ENCODE assay signal across 12 mouse cellular contexts in the genomic region with DNA sequence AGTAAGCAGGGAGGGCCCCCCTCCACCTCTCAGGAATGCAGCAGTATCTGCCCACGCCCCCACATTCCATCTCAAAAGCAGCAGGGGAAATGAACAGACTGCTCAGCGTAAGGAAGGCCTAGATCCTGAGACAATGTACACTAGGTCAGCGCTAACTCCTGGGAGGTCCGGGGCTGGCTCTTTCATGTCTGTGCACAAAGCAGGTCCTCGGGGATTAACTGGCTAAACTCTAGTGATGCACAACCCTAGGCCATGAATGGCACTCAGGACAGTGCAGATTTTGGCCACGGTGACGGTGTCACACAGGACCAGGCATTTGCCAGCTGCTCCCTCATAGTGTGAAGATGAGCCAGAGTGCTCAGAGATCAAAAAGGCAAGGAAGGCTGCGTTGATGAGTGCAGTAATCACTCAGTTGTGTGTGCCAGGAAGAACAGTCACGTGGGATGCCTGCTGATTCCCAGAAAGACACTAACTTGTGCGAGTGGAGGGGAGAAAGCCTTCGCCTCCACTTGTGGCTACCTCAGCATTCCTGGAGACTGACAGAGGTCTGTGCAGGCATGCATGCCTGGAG. TPM values are rescaled to one million over a fixed set of nuclear protein-coding genes. Genes with fewer than 3 reads are reported as not detected.
DNase-seq lines count a peak whose midpoint lies in the region; ATAC-seq and TF ChIP-seq lines count a peak whose summit lies in the region.
"Had no signal": no experiment of that assay in that cellular context is flagged by ENCODE, and none has a peak within 500 bp of the region (broad histone marks: within the 10 kb centered on the region; RNA-seq: fewer than 3 reads in every experiment).

No protein-coding gene starts in this region.

- H3K27ac ChIP-seq in hindbrain, postnatal 0 days = no peak overlapping the region
- no peak overlapping the region for H3K27ac ChIP-seq in hindbrain, embryonic 14.5 days
- H3K27ac ChIP-seq in embryonic facial prominence, embryonic 11.5 days (replicated peaks; ENCODE audit: low read depth, low read length) = no peak overlapping the region
- no peak overlapping the region; the same call in 1 of the 2 replicates for H3K27ac ChIP-seq in limb, embryonic 13.5 days
- H3K27ac ChIP-seq: embryonic facial prominence, embryonic 12.5 days; hindbrain, embryonic 15.5 days had no signal

- H3K27me3 ChIP-seq in hindbrain, postnatal 0 days (ENCODE audit: insufficient read depth, low read length) = no peaks in the 10 kb centered on the region
- no peaks in the 10 kb centered on the region for H3K27me3 ChIP-seq in hindbrain, embryonic 14.5 days (ENCODE audit: control insufficient read depth, insufficient read depth, low read length)
- no peaks in the 10 kb centered on the region for H3K27me3 ChIP-seq in embryonic facial prominence, embryonic 11.5 days (ENCODE audit: control insufficient read depth, insufficient read depth, low read length)
- H3K27me3 ChIP-seq in limb, embryonic 13.5 days = no peaks in the 10 kb centered on the region
- H3K27me3 ChIP-seq: embryonic facial prominence, embryonic 12.5 days; hindbrain, embryonic 15.5 days had no signal

- no peak overlapping the region for H3K4me3 ChIP-seq in hindbrain, postnatal 0 days (ENCODE audit: low read length)
- H3K4me3 ChIP-seq in hindbrain, embryonic 14.5 days (replicated peaks; ENCODE audit: low read length) = no peak overlapping the region
- no peak overlapping the region for H3K4me3 ChIP-seq in embryonic facial prominence, embryonic 11.5 days (ENCODE audit: low read depth, low read length)
- H3K4me3 ChIP-seq in limb, embryonic 13.5 days = no peak overlapping the region
- H3K4me3 ChIP-seq: embryonic facial prominence, embryonic 12.5 days; hindbrain, embryonic 15.5 days had no signal

- no peak overlapping the region for H3K4me2 ChIP-seq in hindbrain, postnatal 0 days (ENCODE audit: low read depth, low read length)
- H3K4me2 ChIP-seq in hindbrain, embryonic 14.5 days (replicated peaks) = no peak overlapping the region
- no peak overlapping the region for H3K4me2 ChIP-seq in embryonic facial prominence, embryonic 11.5 days (ENCODE audit: low read depth, low read length)
- no peak overlapping the region for H3K4me2 ChIP-seq in limb, embryonic 13.5 days (replicated peaks)
- H3K4me2 ChIP-seq: embryonic facial prominence, embryonic 12.5 days; hindbrain, embryonic 15.5 days had no signal

- no peak for DNase-seq in hindbrain, postnatal 0 days (ENCODE audit: low spot score)
- no peak for DNase-seq in hindbrain, embryonic 14.5 days (ENCODE audit: low spot score)
- peak; percentile 83 for DNase-seq in Muller cell, postnatal 12 days (ENCODE audit: inconsistent ontology term)
- DNase-seq in embryonic facial prominence, embryonic 11.5 days (ENCODE audit: low spot score) = peak; percentile 28
- DNase-seq in T-cell, adult 2 months (ENCODE audit: low spot score) = no peak
- DNase-seq in layer of hippocampus, postnatal 25 days (ENCODE audit: extremely low spot score in 1 of 2, low spot score in 1 of 2) = no peak
- no peak for DNase-seq in adrenal gland, postnatal 25 days
- DNase-seq: lung, postnatal 10 days had no signal

- ATAC-seq in hindbrain, postnatal 0 days = peak; percentile 68
- no peak for ATAC-seq in hindbrain, embryonic 14.5 days (ENCODE audit: low FRiP score)
- ATAC-seq in embryonic facial prominence, embryonic 11.5 days (replicated peaks; ENCODE audit: insufficient number of reproducible peaks, low FRiP score, low TSS enrichment, low read depth) = peak; percentile 48; the same call in 1 of the 2 replicates
- peak; percentile 64; the same call in 1 of the 2 replicates for ATAC-seq in limb, embryonic 13.5 days (ENCODE audit: low FRiP score, low read depth)
- ATAC-seq: activated CD4-positive, CD25-positive, alpha-beta regulatory T cell, adult 4 months had no signal

- H3K36me3 ChIP-seq in hindbrain, postnatal 0 days (ENCODE audit: insufficient read depth, low read length) = peaks cover 11% of the 10 kb centered on the region; the same call in 1 of the 2 replicates
- H3K36me3 ChIP-seq in hindbrain, embryonic 14.5 days (replicated peaks; ENCODE audit: control insufficient read depth, insufficient read depth) = peaks cover 21% of the 10 kb centered on the region
- H3K36me3 ChIP-seq in embryonic facial prominence, embryonic 11.5 days (replicated peaks; ENCODE audit: control insufficient read depth, insufficient read depth, low read depth, low read length) = peaks cover 5% of the 10 kb centered on the region; the same call in 1 of the 2 replicates
- peaks cover 56% of the 10 kb centered on the region for H3K36me3 ChIP-seq in limb, embryonic 13.5 days
- H3K36me3 ChIP-seq: hindbrain, embryonic 15.5 days had no signal

- no peak for TF ChIP-seq CTCF in hindbrain, postnatal 0 days (IDR thresholded peaks at IDR 0.05; ENCODE audit: low read depth)

- no peak overlapping the region for H3K9ac ChIP-seq in hindbrain, postnatal 0 days (replicated peaks; ENCODE audit: low read length)
- H3K9ac ChIP-seq in hindbrain, embryonic 14.5 days = no peak overlapping the region
- H3K9ac ChIP-seq in embryonic facial prominence, embryonic 11.5 days (replicated peaks; ENCODE audit: low read length) = no peak overlapping the region
- H3K9ac ChIP-seq in limb, embryonic 13.5 days = 0 out of 2 replicates have a peak overlapping the region, but pooled peaks have one; percentile 45
- H3K9ac ChIP-seq: embryonic facial prominence, embryonic 12.5 days; hindbrain, embryonic 15.5 days had no signal

- no peaks in the 10 kb centered on the region for H3K4me1 ChIP-seq in hindbrain, postnatal 0 days (ENCODE audit: insufficient read depth, low read length)
- no peaks in the 10 kb centered on the region for H3K4me1 ChIP-seq in hindbrain, embryonic 14.5 days (replicated peaks; ENCODE audit: control insufficient read depth, insufficient read depth, low read length)
- no peaks in the 10 kb centered on the region; the same call in 1 of the 2 replicates for H3K4me1 ChIP-seq in embryonic facial prominence, embryonic 11.5 days (ENCODE audit: control insufficient read depth, insufficient read depth, low read length)
- H3K4me1 ChIP-seq in limb, embryonic 13.5 days = peaks cover 12% of the 10 kb centered on the region
- H3K4me1 ChIP-seq: hindbrain, embryonic 15.5 days had no signal

- 40% methylated on average over 11 of the region's 11 CpGs for WGBS in hindbrain, postnatal 0 days
- 55% methylated on average over 11 of the region's 11 CpGs for WGBS in hindbrain, embryonic 14.5 days
- WGBS in embryonic facial prominence, embryonic 11.5 days = 66% methylated on average over 11 of the region's 11 CpGs
- WGBS in limb, embryonic 13.5 days = 64% methylated on average over 11 of the region's 11 CpGs

- no peaks in the 10 kb centered on the region for H3K9me3 ChIP-seq in hindbrain, postnatal 0 days (ENCODE audit: low read length)
- H3K9me3 ChIP-seq in hindbrain, embryonic 14.5 days (ENCODE audit: control insufficient read depth, low read length) = no peaks in the 10 kb centered on the region
- no peaks in the 10 kb centered on the region for H3K9me3 ChIP-seq in embryonic facial prominence, embryonic 11.5 days (replicated peaks; ENCODE audit: control insufficient read depth, low read length)
- H3K9me3 ChIP-seq in limb, embryonic 13.5 days = no peaks in the 10 kb centered on the region
- H3K9me3 ChIP-seq: embryonic facial prominence, embryonic 12.5 days; hindbrain, embryonic 15.5 days had no signal

RNA-seq across cellular contexts. Expression of gene Golm1, which starts 28.9 kb away (rescaled TPM):
- 16.8 and 17.9 TPM in 2 replicates for total RNA-seq in hindbrain, postnatal 0 days (2014; rRNA removed)
- polyA plus RNA-seq in hindbrain, postnatal 0 days (2015; fragmentation: Nextera tagmentation; extraction: Ambion mirVana) = 20.2 and 22.9 TPM in 2 replicates
- polyA plus RNA-seq in hindbrain, embryonic 14.5 days (2014; fragmentation: Nextera tagmentation; extraction: Ambion mirVana) = 25.3 and 29.7 TPM in 2 replicates
- polyA plus RNA-seq in embryonic facial prominence, embryonic 11.5 days (2014; fragmentation: Nextera tagmentation; extraction: Ambion mirVana) = 88.0 and 97.5 TPM in 2 replicates
- 48.0 and 50.7 TPM in 2 replicates for polyA plus RNA-seq in limb, embryonic 13.5 days (2015; fragmentation: Nextera tagmentation; extraction: Ambion mirVana)
- 10 to 100 TPM; 54.3 to 62.7 TPM for total RNA-seq in layer of hippocampus, postnatal 25 days (2021)
- 5.7 and 7.2 TPM in 2 replicates for total RNA-seq in adrenal gland, postnatal 25 days (2021)

RNA-seq across cellular contexts. Expression of gene 4921517D22Rik, which starts 47.1 kb away (rescaled TPM):
- total RNA-seq in hindbrain, postnatal 0 days (2014; rRNA removed) = not detected in 2 replicates
- not detected in 2 replicates for polyA plus RNA-seq in hindbrain, postnatal 0 days (2015; fragmentation: Nextera tagmentation; extraction: Ambion mirVana)
- not detected in 2 replicates for polyA plus RNA-seq in hindbrain, embryonic 14.5 days (2014; fragmentation: Nextera tagmentation; extraction: Ambion mirVana)
- polyA plus RNA-seq in embryonic facial prominence, embryonic 11.5 days (2014; fragmentation: Nextera tagmentation; extraction: Ambion mirVana) = not detected in 2 replicates
- polyA plus RNA-seq in limb, embryonic 13.5 days (2015; fragmentation: Nextera tagmentation; extraction: Ambion mirVana) = not detected in 2 replicates
- not detected for total RNA-seq in layer of hippocampus, postnatal 25 days (2021)
- total RNA-seq in adrenal gland, postnatal 25 days (2021) = not detected in 2 replicates
- polyA plus RNA-seq: embryonic facial prominence, embryonic 12.5 days; hindbrain, embryonic 15.5 days had no signal

Comparison
In these comparisons a context has a peak if more than half of its experiments do, and no peak if none do; other contexts are left out.
1. DNase-seq: peak in Muller cell, postnatal 12 days (single experiment) and embryonic facial prominence, embryonic 11.5 days (single experiment); none in hindbrain, postnatal 0 days (single experiment), hindbrain, embryonic 14.5 days (single experiment), T-cell, adult 2 months (single experiment), layer of hippocampus, postnatal 25 days (0 of 2) and adrenal gland, postnatal 25 days (single experiment).